In genomic region chr2:169927401-169927800, GRCm38 (mm10) we compare ENCODE assay signal across 15 mouse cellular contexts.
"Had no signal": no experiment of that assay in that cellular context is flagged by ENCODE, and none has a peak within 500 bp of the region (broad histone marks: within the 10 kb centered on the region; RNA-seq: fewer than 3 reads in every experiment).

No protein-coding gene starts in this region.

- DNase-seq: retina, postnatal 1 day; right cerebral cortex, adult 18-20 months; right cerebral cortex, postnatal 14 days; right cerebral cortex, postnatal 25 days; right cerebral cortex, postnatal 4 days; spleen, adult 18-20 months; thymus, adult 18-20 months; thymus, adult 2 months; thymus, postnatal 14 days; thymus, postnatal 25 days; thymus, postnatal 36 days; thymus, postnatal 4 days had no signal

- H3K9me3 ChIP-seq: neural tube, embryonic 13.5 days; neural tube, embryonic 15.5 days; stomach, embryonic 15.5 days had no signal

- H3K27me3 ChIP-seq: neural tube, embryonic 13.5 days; neural tube, embryonic 15.5 days; stomach, embryonic 15.5 days had no signal

- H3K36me3 ChIP-seq: neural tube, embryonic 13.5 days; neural tube, embryonic 15.5 days; stomach, embryonic 15.5 days had no signal

- H3K4me3 ChIP-seq: neural tube, embryonic 13.5 days; neural tube, embryonic 15.5 days; stomach, embryonic 15.5 days had no signal
